Mouse (Mus musculus): ENCODE measurements at regions not wholly inside any gene's neighbourhood (a gene's known extent, or its start where the extent isn't known, plus 50 kb on each side); places are given as distances from the start of the nearest gene placed in this dataset.
"Not testable (repeated sequence)": the region's sequence is repeated elsewhere in the genome, so short reads cannot be mapped to it uniquely, and the experiment has no call there.

DNA sequence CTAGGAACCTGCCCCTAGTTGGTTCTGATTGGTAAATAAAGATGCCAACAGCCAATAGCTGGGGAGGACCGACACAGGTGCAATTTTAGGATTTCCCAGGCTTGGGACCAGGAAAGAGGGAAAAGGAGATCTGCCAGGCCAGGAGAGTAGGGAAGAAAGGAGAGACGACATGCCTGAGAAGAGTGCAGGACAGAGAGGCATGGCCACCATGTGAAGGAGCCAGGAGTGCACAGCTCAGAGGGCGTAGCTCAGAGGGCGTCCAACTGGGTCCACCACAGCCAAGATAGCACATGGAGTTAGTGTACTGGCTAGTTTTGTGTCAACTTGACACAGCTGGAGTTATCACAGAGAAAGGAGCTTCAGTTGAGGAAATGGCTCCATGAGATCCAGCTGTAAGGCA is 53.5 kb upstream of the Ppp1r12a start:
- TF ChIP-seq CTCF (IDR thresholded peaks at IDR 0.05 in 2 of 3, conservative IDR thresholded peaks at IDR 0.05 in 1 of 3; ENCODE audit: control insufficient read depth in 1 of 3, insufficient read depth in 1 of 3, low read depth in 2 of 3, low read length in 3 of 3, poor library complexity in 1 of 3, severe bottlenecking in 1 of 3); RAD21 (IDR thresholded peaks at IDR 0.05; ENCODE audit: low read depth, low read length); POLR2A (IDR thresholded peaks at IDR 0.05; ENCODE audit: control insufficient read depth in 1 of 2, insufficient read depth in 1 of 2, low read depth in 1 of 2, low read length in 2 of 2, poor library complexity in 1 of 2); ETS1 (IDR thresholded peaks at IDR 0.05; ENCODE audit: low read depth, low read length); MYC (IDR thresholded peaks at IDR 0.05; ENCODE audit: low read depth, low read length); BHLHE40 (IDR thresholded peaks at IDR 0.05; ENCODE audit: borderline replicate concordance, low read depth, low read length); ZNF384 (IDR thresholded peaks at IDR 0.05; ENCODE audit: low read depth, low read length); HCFC1 (IDR thresholded peaks at IDR 0.05; ENCODE audit: low read depth, low read length); EP300 (IDR thresholded peaks at IDR 0.05; ENCODE audit: low read depth in 1 of 2, low read length in 2 of 2): not testable (repeated sequence)

Data from MEL (cell line).